Mouse (Mus musculus) limb, embryonic 14.5 days (tissue): ENCODE data around the gene Slc9a3r1. TPM values are rescaled to one million over a fixed set of nuclear protein-coding genes. Genes with fewer than 3 reads are reported as not detected.

Experiments
- ATAC-seq: fragments of 200-750 bp; cut with Nextera tagmentation; 2 replicates; pipeline ENCODE4 v1.8.0; 2017; ENCODE audit warnings: low read depth, moderate number of reproducible peaks, moderate TSS enrichment; ENCODE audit not compliant: low FRiP score
- DNase-seq: peaks from one replicate; pipeline ENCODE4 v3.0.0-alpha.2; 2015; ENCODE audit warnings: low spot score
- H3K27ac ChIP-seq: fragments of 300-500 bp; sonication (generic); replicated peaks from 2 replicates; pipeline ENCODE4 v1.5.1; 2014; ENCODE audit warnings: low read depth, mild to moderate bottlenecking, low read length, moderate library complexity, mixed read lengths
- H3K27me3 ChIP-seq: fragments of 300-500 bp; sonication (generic); 2 replicates; pipeline ENCODE4 v1.6.1; 2014; ENCODE audit warnings: low read length, mixed read lengths; ENCODE audit not compliant: control insufficient read depth, insufficient read depth
- H3K36me3 ChIP-seq: fragments of 300-500 bp; sonication (generic); 2 replicates; pipeline ENCODE4 v1.6.1; 2014; ENCODE audit warnings: mild to moderate bottlenecking, low read length, moderate library complexity, mixed read lengths; ENCODE audit not compliant: control insufficient read depth, insufficient read depth
- H3K4me1 ChIP-seq: fragments of 300-500 bp; sonication (generic); 2 replicates; pipeline ENCODE4 v1.6.1; 2014; ENCODE audit warnings: antibody characterized with exemption, low read length, mixed read lengths; ENCODE audit not compliant: control insufficient read depth, insufficient read depth
- H3K4me2 ChIP-seq: fragments of 300-500 bp; sonication (generic); replicated peaks from 2 replicates; pipeline ENCODE4 v1.6.1; 2014; ENCODE audit warnings: low read depth, mild to moderate bottlenecking, low read length, moderate library complexity; ENCODE audit not compliant: severe bottlenecking
- H3K4me3 ChIP-seq: fragments of 300-500 bp; sonication (generic); replicated peaks from 2 replicates; pipeline ENCODE4 v1.5.1; 2014; ENCODE audit warnings: low read length
- H3K9ac ChIP-seq: fragments of 300-500 bp; sonication (generic); 2 replicates; pipeline ENCODE4 v1.6.1; 2014; ENCODE audit warnings: mild to moderate bottlenecking, low read depth, low read length, moderate library complexity; ENCODE audit not compliant: severe bottlenecking
- H3K9me3 ChIP-seq: fragments of 300-500 bp; sonication (generic); 2 replicates; pipeline ENCODE4 v1.6.1; 2016; ENCODE audit warnings: low read length; ENCODE audit not compliant: control insufficient read depth
- POLR2A ChIP-seq: fragments of 200-500 bp; IDR thresholded peaks from 2 replicates; pipeline ENCODE4 v1.8.0; 2012; ENCODE audit warnings: inconsistent platforms, mild to moderate bottlenecking, moderate library complexity, borderline replicate concordance; ENCODE audit not compliant: insufficient read depth, insufficient read length; ENCODE audit errors: extremely low read depth
- WGBS: fragments of 180-500 bp; shearing (Covaris S2); extraction: QIAGEN DNeasy Blood & Tissue Kit; methylation state at CpG from one replicate; pipeline ENCODE4 v1.1.7; 2014; 5-methylcytosine and 5-hydroxymethylcytosine counted together
- polyA plus RNA-seq, 2 experiments: library from polyadenylated mRNA; depleted of rRNA in 1 of 2; stranded (reverse) in 1 of 2; unstranded in 1 of 2; fragments of >200 nt; fragmentation: Nextera tagmentation in 1 of 2; extraction: Ambion mirVana in 1 of 2; gene quantifications; 2 replicates each; pipeline versions ENCODE4 v1.2.1 to v1.2.3; 2012 to 2014

Slc9a3r1 gene
- polyA plus RNA-seq, 2 experiments: 22.0 to 29.9 TPM

DNA sequence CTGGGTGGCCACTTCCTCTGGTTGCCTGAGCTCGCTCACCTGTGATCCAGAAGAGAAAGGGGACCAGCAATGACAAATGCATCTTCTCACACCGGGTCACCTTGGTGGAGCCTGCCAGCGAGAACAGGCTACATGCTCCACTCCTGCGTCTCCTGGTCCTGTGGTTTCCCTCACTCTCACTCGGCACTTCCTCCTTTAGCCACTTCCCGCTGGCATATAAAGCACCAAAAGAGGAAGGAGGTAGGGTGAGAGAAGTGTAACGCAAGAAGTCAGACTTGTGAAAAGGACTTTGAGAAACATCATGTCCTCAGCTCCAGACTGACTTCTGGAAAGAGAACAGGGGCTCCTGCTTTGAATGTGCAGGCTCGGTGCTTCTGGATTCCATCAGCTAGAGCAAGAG lies 29.3 kb upstream of the Slc9a3r1 start, which contains the start of gene Cd300lf:
Cd300lf (minus strand) TSS at position 193 of the 400 bp plus-strand sequence.
- no peak for ATAC-seq
- no peaks in the 10 kb centered on the region for H3K36me3 ChIP-seq
- H3K27ac ChIP-seq: no peak within 1 kb of the TSS
- no peak within 1 kb of the TSS for H3K4me2 ChIP-seq
- 73% methylated on average over 8 of the region's 8 CpGs for WGBS
- H3K4me3 ChIP-seq: no peak within 1 kb of the TSS
- H3K27me3 ChIP-seq: no peaks in the 10 kb centered on the region
- no peak within 1 kb of the TSS for H3K9ac ChIP-seq
- DNase-seq: no peak
- no peak for TF ChIP-seq POLR2A
- no peaks in the 10 kb centered on the region for H3K4me1 ChIP-seq
- no peaks in the 10 kb centered on the region for H3K9me3 ChIP-seq

DNA sequence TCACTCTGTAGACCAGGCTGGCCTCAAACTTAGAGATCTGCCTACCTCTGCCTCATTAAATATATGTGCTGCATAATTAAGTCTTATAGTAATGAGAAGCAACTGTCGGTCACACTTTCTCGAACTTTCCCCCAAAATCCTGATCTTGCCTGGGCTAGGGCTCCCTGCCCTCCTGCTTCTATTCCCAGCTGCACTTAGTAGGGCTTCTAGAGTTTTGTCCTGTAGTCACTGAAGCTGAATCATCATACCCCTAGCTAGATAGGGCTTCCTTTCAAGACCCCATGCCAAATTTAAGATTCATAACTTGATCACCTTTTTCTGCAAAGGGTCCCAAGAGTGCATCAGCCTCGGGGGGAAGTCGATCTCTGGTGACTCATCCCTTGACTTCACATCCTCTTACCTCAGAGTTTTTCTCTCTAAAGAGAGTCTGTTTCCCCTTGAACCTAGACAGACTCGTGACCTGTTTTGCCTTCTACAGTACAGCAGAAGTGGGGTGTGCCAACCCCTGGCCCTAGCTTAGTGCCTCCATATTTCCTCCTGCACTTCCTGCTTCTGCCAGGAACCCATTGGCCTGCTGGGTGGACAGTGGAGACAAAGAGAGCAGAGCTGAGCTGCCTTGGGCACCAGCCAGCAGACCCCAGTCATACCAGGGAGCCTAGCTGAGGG lies 24.4 kb upstream of the Slc9a3r1 start:
- Histone ChIP-seq H3K9me3 (no peaks in the 10 kb centered on the region), H3K4me3 (no peak overlapping the region), H3K27me3 (no peaks in the 10 kb centered on the region), H3K4me1 (no peaks in the 10 kb centered on the region), H3K27ac (no peak overlapping the region), H3K36me3 (no peaks in the 10 kb centered on the region), H3K4me2 (no peak overlapping the region), H3K9ac (no peak overlapping the region)
- WGBS: 71% methylated on average over 5 of the region's 5 CpGs
- ATAC-seq: no peak
- no peak for TF ChIP-seq POLR2A
- no peak for DNase-seq

DNA sequence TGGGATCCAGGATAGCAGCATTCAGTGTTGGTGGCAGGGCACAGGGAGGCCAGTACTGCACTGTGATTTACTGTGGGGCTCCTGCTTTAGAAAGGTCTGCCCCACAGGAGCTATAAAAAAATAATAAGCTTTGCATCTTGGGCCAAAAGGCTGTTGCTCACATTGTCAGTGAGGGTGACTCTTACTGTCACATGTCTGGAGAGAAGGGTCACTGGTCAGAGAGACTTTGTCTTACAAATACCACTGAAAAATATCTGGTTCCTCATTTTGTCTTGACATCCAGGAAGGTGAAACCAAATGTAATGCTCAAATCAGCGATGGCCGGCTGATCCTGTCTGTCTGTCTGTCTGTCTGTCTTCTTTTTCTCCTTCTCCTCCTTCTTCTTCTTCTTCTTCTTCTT lies 21.2 kb upstream of the Slc9a3r1 start:
- Histone ChIP-seq H3K36me3 (no peaks in the 10 kb centered on the region), H3K4me1 (no peaks in the 10 kb centered on the region), H3K4me2 (no peak overlapping the region), H3K27me3 (no peaks in the 10 kb centered on the region), H3K9ac (no peak overlapping the region), H3K9me3 (no peaks in the 10 kb centered on the region), H3K4me3 (no peak overlapping the region), H3K27ac (no peak overlapping the region)
- no peak for TF ChIP-seq POLR2A
- ATAC-seq (no peak), DNase-seq (no peak)
- WGBS: 82% methylated on average over 2 of the region's 2 CpGs

DNA sequence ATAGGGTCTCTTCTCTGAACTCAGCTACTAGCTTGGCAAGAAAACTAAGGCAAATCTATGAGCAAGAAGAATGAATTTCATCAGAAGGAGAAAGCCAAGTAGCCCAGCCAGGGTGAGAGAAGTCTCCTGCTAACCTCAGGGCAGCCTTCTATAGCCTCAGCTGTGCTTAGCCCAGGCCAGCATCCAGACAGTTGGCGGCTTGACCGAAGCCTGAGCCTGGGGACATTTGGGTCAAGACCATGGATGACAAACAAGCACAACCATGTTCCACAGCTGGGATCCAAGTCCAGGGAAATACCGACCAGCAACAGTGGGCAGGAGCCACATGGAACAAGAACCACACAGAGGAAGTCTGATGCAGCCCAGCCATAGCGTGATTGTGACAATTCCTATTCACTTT lies 15.3 kb upstream of the Slc9a3r1 start:
- Histone ChIP-seq H3K9me3 (peaks cover 3% of the 10 kb centered on the region; the same call in 1 of the 2 replicates), H3K9ac (no peak overlapping the region), H3K27ac (no peak overlapping the region), H3K4me2 (no peak overlapping the region), H3K36me3 (no peaks in the 10 kb centered on the region), H3K27me3 (no peaks in the 10 kb centered on the region), H3K4me1 (peaks cover 7% of the 10 kb centered on the region), H3K4me3 (no peak overlapping the region)
- no peak for TF ChIP-seq POLR2A
- DNase-seq (no peak), ATAC-seq (no peak)
- WGBS: 78% methylated on average over 4 of the region's 4 CpGs

DNA sequence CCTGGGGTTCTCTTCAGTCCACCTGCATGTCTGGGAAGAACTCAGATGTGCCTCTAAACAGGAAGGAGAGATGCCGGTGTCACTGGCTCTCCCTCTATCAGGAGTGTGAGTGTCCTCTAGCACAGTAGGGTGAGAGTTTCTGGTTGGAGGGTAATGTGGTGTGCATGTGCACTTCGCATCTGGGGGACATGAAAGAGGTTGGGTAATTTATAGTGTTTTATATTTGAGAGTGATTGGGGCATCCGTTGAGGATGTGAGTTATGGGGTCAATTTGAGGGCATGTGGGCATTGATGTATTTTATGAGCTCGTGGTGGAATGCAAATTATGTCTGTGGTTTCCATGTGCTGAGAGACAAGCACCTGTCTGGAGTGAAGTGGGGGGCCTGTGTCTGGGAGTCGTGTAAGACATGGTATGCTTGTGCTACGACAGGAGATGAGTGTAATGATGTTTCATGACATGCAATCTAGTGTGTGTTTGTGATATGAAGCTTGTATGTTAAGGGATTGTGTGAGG lies 12.3 kb upstream of the Slc9a3r1 start:
- Histone ChIP-seq H3K9me3 (peaks cover 3% of the 10 kb centered on the region; the same call in 1 of the 2 replicates), H3K36me3 (no peaks in the 10 kb centered on the region), H3K4me2 (no peak overlapping the region), H3K4me1 (peaks cover 10% of the 10 kb centered on the region), H3K9ac (no peak overlapping the region), H3K27me3 (peaks cover 21% of the 10 kb centered on the region), H3K4me3 (no peak overlapping the region), H3K27ac (no peak overlapping the region)
- DNase-seq (no peak), ATAC-seq (no peak)
- WGBS: 32% methylated on average over 6 of the region's 6 CpGs
- no peak for TF ChIP-seq POLR2A
